Mouse (Mus musculus): Measurements from ENCODE around the gene Plin5.

GRCm38 (mm10) chr17:56146131-56146530, 28.7 kb upstream of the Plin5 start:
- TF ChIP-seq GATA1 (IDR thresholded peaks at IDR 0.05; ENCODE audit: borderline replicate concordance, low read length) (no peak), FLI1 (IDR thresholded peaks at IDR 0.05; ENCODE audit: low read length) (no peak)
